Mouse (Mus musculus) urinary bladder, postnatal 25 days (tissue): Measurements from ENCODE around the gene Ascl4.

Experiments used
- DNase-seq: peaks from one replicate; pipeline ENCODE4 v3.0.0; 2022; ENCODE audit warnings: low spot score

Ascl4 gene

GRCm38 (mm10) chr10:85969894-85970620, 42.6 kb downstream of the Ascl4 start:
- DNase-seq: no peak

DNA sequence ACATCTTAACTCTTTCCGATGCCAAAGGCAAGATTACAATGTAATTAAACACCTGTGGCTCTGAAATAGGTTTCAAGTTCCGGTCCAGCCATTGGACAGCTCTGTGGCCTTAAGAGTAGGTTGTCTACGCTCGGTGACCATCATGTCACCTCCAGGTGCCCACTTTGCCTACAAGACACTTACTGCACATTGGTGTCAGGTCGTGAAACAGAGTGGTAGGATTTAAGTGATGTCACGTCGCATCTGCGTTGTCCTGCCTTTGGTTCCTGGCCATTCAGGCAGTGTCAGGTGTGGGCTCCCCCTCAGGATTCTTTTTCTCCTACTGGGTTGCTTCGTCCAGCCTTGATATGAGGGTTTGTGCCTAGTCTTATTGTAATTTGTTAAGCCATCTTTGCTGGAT, 44.3 kb downstream of the Ascl4 start:
- DNase-seq: no peak

DNA sequence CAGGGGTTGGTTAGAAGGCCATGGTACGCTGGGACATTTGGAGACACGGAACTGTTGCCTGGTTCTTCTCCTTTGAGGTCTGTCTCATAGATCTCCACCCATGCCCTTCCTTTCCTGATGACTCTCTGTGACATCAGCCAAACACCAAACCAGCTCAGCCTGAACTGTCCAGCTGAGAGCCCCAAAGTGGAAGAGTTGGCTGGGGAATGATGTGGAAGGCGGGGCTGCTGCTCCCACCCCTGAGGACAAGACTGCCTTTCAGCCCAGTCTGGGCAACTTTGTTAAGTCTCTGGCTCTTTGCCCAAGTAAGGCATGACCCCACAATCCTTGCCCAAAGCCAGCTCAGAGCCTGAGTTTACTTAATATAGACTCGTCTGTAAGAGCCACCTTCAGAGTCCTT, 45.4 kb downstream of the Ascl4 start:
- no peak for DNase-seq

DNA sequence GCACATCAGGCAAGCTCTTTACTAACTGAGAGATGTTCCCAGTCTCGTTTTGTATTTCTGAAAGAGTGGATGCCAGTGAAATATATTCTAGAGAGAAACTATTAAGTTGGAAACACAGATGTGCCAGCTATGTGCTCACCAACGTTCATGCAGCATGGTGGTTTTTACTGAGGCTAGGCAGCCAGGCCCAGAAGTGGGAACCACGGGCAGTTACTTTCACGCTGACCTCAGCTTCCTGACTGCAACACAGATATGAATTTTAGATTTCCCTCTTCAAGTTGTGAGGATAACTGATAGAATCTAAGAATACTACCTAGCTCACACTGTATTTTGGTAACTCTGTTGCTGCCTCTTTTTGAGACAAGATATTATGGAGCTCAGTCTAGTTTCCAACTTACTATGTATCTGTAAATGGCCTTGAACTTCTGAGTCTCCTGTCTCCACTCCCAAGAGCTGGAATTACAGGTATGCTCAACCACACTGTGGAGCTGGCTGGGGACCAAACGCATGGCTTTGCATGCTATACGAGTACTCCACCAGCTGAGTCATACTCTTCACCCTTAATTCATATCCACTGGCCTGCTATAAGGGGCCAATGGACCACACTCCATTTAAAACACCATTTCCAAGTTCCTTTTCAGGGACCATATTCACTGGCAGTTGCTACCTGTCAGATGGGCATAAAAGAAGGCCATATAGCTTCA, 62.1 kb downstream of the Ascl4 start:
- no peak for DNase-seq

GRCm38 (mm10) chr10:85992412-85992811, 64.9 kb downstream of the Ascl4 start:
- no peak for DNase-seq

GRCm38 (mm10) chr10:85993836-85994235, 66.4 kb downstream of the Ascl4 start:
- DNase-seq: no peak

GRCm38 (mm10) chr10:85994543-85995104, 67.1 kb downstream of the Ascl4 start:
- no peak for DNase-seq
